Mouse (Mus musculus) olfactory bulb, adult 2 months (tissue): ENCODE data around the gene Arl15. TPM values are rescaled to one million over a fixed set of nuclear protein-coding genes. Genes with fewer than 3 reads are reported as not detected.

Source experiments
- H3K27ac ChIP-seq: fragments of 200-500 bp; 2 replicates; pipeline ENCODE4 v1.5.1; 2012; ENCODE audit warnings: low read depth, low read length; ENCODE audit not compliant: insufficient read depth
- H3K4me1 ChIP-seq: fragments of 200-500 bp; 2 replicates; pipeline ENCODE4 v1.6.1; 2012; ENCODE audit warnings: low read length; ENCODE audit not compliant: control insufficient read depth, insufficient read depth
- H3K4me3 ChIP-seq: fragments of 200-500 bp; 2 replicates; pipeline ENCODE4 v1.5.1; 2012; ENCODE audit warnings: mild to moderate bottlenecking, low read depth, low read length, moderate library complexity; ENCODE audit not compliant: insufficient read depth
- CTCF ChIP-seq: fragments of 200-500 bp; IDR thresholded peaks from 2 replicates; pipeline ENCODE4 v1.5.1; 2012; ENCODE audit warnings: low read depth, mild to moderate bottlenecking, low read length, moderate library complexity; ENCODE audit not compliant: insufficient read depth
- POLR2A ChIP-seq: fragments of 200-500 bp; IDR thresholded peaks from 2 replicates; pipeline ENCODE4 v1.6.1; 2012; ENCODE audit warnings: mild to moderate bottlenecking, low read depth, low read length, moderate library complexity; ENCODE audit not compliant: insufficient read depth
- WGBS: fragments of 180-500 bp; shearing (Covaris S2); methylation state at CpG from one replicate; pipeline ENCODE4 v1.1.7; 2018; 5-methylcytosine and 5-hydroxymethylcytosine counted together
- polyA plus RNA-seq: library from polyadenylated mRNA; stranded (reverse); fragments of >200 nt; gene quantifications from 2 replicates; pipeline ENCODE4 v1.2.4, GENCODE M21; 2012; ENCODE audit warnings: low replicate concordance; ENCODE audit not compliant: missing spikeins, insufficient read depth, insufficient read length

Arl15 gene
- polyA plus RNA-seq, 1 experiment: not detected

DNA sequence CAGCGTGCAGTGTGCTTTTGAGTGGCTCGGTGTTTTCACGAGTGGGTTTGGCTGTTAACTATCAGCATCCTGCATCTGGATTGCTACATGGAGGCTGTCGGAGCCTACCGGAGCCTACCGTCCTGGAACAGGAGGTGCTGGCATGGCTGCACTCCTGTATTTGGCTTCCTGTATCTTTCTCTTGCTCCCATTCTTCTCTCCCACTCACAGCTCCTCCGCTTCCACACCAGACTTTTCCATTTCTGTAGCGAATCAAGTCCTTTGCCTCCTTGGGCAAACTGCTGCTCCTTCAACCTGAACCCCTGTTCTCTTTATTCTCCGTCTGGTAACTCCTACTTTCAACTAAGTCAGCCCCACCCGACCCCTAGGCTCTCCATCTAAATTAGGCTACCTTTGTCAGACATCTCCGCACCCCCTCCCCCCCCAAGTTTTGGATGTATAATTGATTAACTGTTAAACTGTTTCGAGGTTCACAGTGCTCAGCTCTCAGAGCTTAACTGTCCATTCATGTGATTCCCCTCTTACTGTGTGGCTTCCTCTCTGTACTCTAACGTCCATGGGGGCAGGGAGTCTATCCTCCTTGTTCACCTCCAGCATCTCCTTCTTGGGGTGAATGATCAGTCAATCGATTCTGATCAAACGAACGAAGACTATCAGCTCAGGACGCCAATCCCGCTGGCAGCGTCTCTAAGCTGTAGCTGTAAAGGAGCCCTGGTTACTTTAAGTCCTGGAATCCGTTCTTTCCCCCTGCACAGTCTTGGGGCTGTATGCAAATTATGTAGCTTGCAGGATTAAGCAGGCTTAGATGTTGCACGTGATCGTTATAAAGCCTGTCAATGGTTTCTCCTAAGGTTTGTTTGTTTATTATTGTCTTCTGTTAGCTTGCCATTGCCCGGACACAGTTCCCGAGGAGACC is 95.1 kb downstream of the Arl15 start:
- peak overlapping the region; percentile 3; the same call in 1 of the 2 replicates for H3K4me3 ChIP-seq
- H3K4me1 ChIP-seq: peaks cover 8% of the 10 kb centered on the region; the same call in 1 of the 2 replicates
- TF ChIP-seq POLR2A: no peak
- no peak for TF ChIP-seq CTCF
- 65% methylated on average over 24 of the region's 24 CpGs for WGBS
- no peak overlapping the region for H3K27ac ChIP-seq

GRCm38 (mm10) chr13:113896684-113897083 is 102.4 kb downstream of the Arl15 start:
- WGBS: 85% methylated on average over 10 of the region's 10 CpGs
- no peaks in the 10 kb centered on the region for H3K4me1 ChIP-seq
- no peak overlapping the region for H3K4me3 ChIP-seq
- H3K27ac ChIP-seq: no peak overlapping the region
- TF ChIP-seq CTCF (no peak), POLR2A (no peak)

GRCm38 (mm10) chr13:113897498-113897897 is 103.2 kb downstream of the Arl15 start:
- 94% methylated on average over 3 of the region's 3 CpGs for WGBS
- H3K4me1 ChIP-seq: no peaks in the 10 kb centered on the region
- H3K4me3 ChIP-seq: no peak overlapping the region
- TF ChIP-seq CTCF (no peak), POLR2A (no peak)
- H3K27ac ChIP-seq: no peak overlapping the region

DNA sequence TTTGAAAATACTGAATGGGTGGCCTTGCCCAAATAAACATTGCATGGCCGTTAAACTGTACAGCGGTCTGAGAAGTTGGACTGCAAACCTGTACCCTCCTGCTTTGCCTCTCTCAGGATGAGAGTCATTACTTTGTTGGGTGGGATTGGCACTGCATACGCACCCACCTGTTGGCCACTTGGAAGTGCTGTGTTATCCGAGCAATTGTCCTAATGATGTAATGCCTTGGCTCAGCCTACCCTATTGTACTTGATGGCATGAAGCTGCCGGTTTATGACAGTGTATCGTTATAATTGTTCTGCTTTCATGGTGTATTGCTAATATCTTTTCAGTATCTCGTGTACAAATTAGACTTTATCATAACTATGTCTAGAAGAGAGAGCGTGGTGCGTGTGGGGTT is 103.6 kb downstream of the Arl15 start:
- no peaks in the 10 kb centered on the region for H3K4me1 ChIP-seq
- no peak for TF ChIP-seq CTCF
- TF ChIP-seq POLR2A: no peak
- H3K4me3 ChIP-seq: no peak overlapping the region
- 84% methylated on average over 9 of the region's 9 CpGs for WGBS
- no peak overlapping the region for H3K27ac ChIP-seq

GRCm38 (mm10) chr13:113901001-113901545 is 106.8 kb downstream of the Arl15 start:
- Histone ChIP-seq H3K4me1 (no peaks in the 10 kb centered on the region), H3K27ac (no peak overlapping the region), H3K4me3 (no peak overlapping the region)
- WGBS: 96% methylated on average over 11 of the region's 11 CpGs
- TF ChIP-seq POLR2A (no peak), CTCF (no peak)

DNA sequence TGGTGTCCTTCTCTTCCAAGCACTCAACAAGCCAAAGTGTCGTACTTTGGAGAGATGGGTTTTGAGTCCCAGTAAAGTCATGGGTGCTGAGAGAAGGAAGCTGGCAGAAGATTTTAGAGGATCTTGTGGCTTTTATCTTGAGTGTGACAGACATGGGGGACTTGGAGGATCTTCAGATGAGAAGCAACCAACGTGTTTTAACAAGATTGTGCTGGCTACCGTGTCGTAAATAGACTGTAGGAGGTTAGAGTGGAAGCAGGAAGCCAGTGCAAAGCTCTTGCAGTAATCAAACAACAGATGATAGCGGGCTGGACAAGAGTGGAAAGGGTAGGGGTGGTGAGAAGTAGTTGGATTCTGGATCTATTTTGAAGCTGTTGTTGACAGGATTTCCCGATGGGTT is 109.0 kb downstream of the Arl15 start:
- TF ChIP-seq POLR2A (no peak), CTCF (no peak)
- no peak overlapping the region for H3K4me3 ChIP-seq
- H3K27ac ChIP-seq: no peak overlapping the region
- H3K4me1 ChIP-seq: no peaks in the 10 kb centered on the region
- WGBS: 93% methylated on average over 6 of the region's 6 CpGs

- no peak for TF ChIP-seq CTCF
- H3K4me3 ChIP-seq: no peak overlapping the region
- no peak overlapping the region for H3K27ac ChIP-seq
- no peaks in the 10 kb centered on the region for H3K4me1 ChIP-seq
- WGBS: 45% methylated on average over 11 of the region's 11 CpGs
Measured at GRCm38 (mm10) chr13:113911986-113912519, 117.7 kb downstream of the Arl15 start.

- H3K4me1 ChIP-seq: 0 out of 2 replicates have a peak, but pooled peaks cover 8% of the 10 kb centered on the region
- H3K27ac ChIP-seq: no peak overlapping the region
- no peak for TF ChIP-seq CTCF
- TF ChIP-seq POLR2A: no peak
- H3K4me3 ChIP-seq: no peak overlapping the region
- WGBS: 47% methylated on average over 9 of the region's 9 CpGs
Measured at GRCm38 (mm10) chr13:113914551-113914971, 120.3 kb downstream of the Arl15 start.

DNA sequence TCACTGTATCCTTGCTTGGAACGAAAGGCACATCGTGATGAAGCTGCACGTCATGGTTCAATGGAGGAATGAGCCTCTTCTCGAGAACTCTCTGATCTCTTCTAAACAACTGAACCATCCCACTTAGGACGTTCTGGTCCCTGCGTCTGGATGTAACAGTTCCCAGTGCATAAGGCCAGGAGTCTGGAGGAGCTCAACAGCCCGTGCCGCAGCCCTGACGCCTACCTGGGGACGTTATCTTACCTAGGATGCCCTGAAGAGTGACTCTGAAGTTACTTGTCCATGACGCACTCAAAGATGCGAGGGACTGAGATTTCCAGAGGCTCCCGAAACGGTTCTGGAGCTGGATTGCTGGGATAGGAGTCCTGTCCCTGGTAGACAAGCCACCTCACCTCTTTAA is 121.4 kb downstream of the Arl15 start:
- H3K27ac ChIP-seq: no peak overlapping the region
- no peak overlapping the region for H3K4me3 ChIP-seq
- 0 out of 2 replicates have a peak, but pooled peaks cover 8% of the 10 kb centered on the region for H3K4me1 ChIP-seq
- TF ChIP-seq POLR2A (no peak), CTCF (no peak)
- WGBS: 99% methylated on average over 14 of the region's 14 CpGs
